Mouse (Mus musculus) thymus, adult 2 months (tissue): Measurements from ENCODE around the gene Tom1l2.

ENCODE experiments used
- CTCF ChIP-seq: fragments of 200-500 bp; IDR thresholded peaks from 2 replicates; pipeline ENCODE4 v1.5.1; 2012; ENCODE audit warnings: mild to moderate bottlenecking, control low read depth, low read length, moderate library complexity, borderline replicate concordance; ENCODE audit not compliant: control insufficient read depth, poor library complexity, insufficient read depth; ENCODE audit errors: extremely low read depth
- POLR2A ChIP-seq: fragments of 200-500 bp; IDR thresholded peaks from 2 replicates; pipeline ENCODE4 v1.6.1; 2012; ENCODE audit warnings: mild to moderate bottlenecking, low read length, control low read depth, moderate library complexity; ENCODE audit not compliant: control insufficient read depth, poor library complexity, insufficient read depth; ENCODE audit errors: extremely low read depth

DNA sequence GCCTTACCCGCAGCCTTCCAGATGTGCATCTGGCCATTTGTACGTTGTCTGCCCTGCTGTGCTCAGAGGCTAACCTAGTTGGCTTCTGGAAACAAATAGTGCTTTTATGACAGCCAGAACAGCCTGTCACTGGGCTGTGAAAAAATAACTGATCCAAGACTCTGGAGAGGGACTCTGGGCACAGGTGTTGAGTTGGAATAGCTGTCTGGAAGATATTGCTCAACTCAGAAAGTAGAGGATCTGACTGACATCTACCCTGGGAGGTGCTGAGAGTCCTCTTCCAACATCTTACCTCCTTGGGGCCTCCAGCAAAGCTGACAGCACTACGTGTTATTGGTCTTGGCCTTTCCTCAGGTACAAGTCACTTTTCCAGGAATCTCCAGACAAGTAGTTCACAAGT is 97.1 kb downstream of the Tom1l2 start:
- TF ChIP-seq CTCF (no peak), POLR2A (no peak)
